Mouse (Mus musculus) c-Kit-positive CD71-positive TER-119-positive erythroid progenitor cells, embryonic 14.5 days (primary cell): ENCODE data around the gene Notch4.

Experiments used
- DNase-seq: peaks from one replicate; pipeline ENCODE4 v3.0.0-alpha.2; 2013; ENCODE audit warnings: low spot score

Gene Notch4

DNA sequence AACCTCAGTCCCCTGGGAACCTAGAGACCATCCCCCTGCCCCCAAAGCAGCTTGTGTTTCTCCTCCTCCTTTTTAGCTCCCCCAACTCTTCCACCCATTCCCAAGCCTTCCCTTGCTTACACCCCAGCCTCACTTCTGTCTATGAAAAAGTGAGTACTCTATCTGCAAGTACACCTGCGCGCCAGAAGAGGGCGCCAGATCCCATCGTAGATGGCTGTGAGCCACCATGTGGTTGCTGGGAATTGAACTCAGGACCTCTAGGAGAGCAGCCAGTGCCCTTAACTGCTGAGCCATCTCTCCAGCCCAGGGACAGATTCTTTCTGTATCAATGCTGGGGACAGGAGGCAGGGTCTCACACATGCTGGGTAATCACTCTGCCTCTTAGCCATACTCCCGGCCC is 7.8 kb downstream of the Notch4 start:
- DNase-seq, result no peak

DNA sequence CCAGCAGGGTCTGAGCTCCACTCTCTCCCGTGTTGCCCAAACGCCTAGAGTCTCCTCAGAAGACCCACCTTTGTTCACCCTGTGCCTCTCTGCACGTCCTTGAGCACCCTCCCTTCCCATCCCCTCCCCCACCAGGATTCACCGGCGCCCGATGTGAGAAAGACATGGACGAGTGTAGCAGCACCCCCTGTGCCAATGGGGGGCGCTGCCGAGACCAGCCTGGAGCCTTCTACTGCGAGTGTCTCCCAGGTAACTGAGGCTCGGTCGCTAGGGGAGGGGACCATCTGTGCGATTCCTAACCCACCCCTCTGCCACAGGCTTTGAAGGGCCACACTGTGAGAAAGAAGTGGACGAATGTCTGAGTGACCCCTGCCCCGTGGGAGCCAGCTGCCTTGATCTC is 8.3 kb downstream of the Notch4 start:
- no peak for DNase-seq

DNA sequence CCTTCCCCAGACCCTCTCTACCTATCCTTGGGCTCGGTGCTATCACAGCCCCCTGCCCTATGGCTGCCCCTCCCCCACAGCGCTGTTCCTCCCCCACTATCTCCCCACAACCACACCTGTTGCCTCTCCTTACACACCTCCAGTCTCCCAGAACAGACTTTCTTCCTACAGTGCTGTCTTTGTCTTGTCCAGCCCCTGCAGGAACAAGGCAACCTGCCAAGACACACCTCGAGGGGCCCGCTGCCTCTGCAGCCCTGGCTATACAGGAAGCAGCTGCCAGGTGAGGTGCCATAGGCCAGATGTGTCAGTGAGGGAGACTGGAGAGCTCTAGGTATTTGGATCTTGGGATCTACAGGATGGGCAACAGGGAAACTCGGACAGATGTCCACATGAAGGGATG is 12.5 kb downstream of the Notch4 start:
- no peak for DNase-seq

DNA sequence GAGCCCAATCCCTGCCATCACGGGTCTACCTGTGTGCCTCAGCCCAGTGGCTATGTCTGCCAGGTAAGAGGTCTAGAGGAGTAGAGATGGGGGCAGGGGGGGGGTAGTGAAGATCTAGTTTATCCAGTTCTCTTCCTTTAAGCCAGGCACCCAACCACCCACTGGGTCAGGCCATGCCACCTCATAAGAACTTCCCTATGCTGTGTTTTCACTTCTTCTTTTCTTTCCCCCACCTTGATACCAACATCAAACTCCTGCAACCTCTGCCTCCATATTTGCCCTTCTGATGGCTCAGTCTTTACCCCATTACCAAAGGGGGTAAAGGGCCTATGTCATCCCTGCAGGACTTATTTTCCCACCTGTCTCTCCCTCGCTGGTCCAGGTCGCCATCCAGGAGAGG is 14.0 kb downstream of the Notch4 start:
- no peak for DNase-seq

DNA sequence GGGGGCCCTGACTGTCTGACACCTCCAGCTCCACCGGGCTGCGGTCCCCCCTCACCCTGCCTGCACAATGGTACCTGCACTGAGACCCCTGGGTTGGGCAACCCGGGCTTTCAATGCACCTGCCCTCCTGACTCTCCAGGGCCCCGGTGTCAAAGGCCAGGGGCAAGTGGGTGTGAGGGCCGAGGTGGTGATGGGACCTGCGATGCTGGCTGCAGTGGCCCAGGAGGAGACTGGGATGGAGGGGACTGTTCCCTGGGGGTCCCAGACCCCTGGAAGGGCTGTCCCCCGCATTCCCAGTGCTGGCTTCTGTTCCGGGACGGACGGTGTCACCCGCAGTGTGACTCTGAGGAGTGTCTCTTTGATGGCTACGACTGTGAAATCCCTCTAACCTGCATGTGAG is 18.5 kb downstream of the Notch4 start:
- no peak for DNase-seq

DNA sequence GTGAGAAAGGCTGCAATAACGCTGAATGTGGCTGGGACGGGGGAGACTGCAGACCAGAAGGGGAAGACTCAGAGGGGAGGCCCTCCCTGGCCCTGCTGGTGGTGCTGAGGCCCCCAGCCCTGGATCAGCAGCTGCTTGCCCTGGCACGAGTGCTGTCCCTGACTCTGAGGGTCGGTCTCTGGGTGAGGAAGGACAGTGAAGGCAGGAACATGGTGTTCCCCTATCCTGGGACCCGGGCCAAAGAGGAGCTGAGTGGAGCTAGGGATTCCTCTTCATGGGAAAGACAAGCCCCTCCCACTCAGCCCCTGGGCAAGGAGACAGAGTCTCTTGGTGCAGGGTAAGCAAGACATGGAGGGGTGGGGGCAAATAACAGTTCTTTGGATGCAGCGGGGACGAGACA is 19.3 kb downstream of the Notch4 start:
- DNase-seq, result no peak

DNA sequence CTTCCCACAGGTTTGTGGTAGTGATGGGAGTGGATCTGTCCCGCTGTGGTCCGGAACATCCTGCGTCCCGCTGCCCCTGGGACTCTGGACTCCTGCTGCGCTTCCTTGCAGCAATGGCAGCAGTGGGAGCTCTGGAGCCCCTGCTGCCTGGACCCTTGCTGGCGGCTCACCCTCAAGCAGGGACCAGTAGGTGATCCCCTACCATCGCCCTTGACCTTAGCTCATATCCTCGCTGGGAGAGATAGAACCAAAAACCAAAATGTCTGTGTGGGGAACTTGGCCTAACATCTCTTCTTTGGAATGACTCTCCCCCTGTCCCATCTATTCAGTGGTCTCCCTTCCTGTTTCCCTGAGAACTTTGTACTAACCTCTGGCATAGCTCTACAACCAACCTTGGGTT is 19.8 kb downstream of the Notch4 start:
- no peak for DNase-seq

DNA sequence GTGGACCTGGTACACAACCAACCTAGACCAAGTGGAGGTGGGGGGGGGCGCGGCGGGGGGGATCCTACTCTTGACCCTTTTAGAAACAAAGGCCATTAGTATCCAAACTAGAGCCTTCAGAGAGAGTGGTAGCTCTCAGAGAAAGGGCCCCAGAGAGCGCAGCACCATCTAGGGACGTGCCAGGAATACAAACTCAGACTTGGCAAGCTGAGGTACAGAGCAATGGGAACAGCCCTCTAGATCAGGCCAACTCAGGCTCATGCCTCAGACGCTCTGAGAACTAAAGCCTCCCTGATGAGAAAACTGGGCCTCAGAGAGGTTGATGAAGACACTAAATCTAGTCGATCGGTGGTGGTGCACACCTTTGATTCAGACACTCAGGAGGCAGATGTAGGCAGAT is 21.1 kb downstream of the Notch4 start:
- no peak for DNase-seq

DNA sequence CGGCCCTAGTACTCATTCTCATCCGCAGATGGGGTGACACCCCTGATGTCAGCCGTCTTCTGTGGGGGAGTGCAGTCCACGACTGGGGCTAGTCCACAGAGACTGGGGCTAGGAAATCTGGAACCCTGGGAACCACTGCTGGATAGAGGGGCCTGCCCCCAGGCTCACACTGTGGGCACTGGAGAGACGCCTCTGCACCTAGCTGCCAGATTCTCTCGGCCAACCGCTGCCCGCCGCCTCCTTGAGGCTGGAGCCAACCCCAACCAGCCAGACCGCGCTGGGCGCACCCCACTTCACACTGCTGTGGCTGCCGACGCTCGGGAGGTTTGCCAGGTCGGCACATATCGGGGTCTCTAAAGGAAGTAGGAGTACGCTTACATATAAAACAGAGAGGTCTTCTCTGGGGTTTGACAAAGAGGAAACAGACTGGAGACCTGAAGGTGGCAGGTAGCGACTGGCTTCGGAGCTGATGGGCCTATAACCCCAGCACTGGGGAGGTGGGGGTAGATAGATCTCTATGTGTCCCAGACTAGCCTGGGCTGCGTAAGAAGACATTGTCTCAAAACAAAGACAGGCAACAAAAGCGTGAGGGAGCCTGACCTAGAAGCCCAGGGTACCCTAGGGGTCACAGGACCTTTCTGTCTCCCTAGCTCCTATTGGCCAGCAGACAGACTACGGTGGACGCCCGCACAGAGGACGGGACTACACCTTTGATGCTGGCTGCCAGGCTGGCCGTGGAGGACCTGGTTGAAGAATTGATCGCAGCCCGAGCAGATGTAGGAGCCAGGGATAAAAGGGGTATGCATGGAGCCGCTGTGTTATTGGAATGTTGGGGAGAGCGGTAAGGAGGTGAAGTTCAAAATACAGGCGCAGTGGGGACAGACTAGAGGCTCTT is 22.1 kb downstream of the Notch4 start:
- no peak for DNase-seq

DNA sequence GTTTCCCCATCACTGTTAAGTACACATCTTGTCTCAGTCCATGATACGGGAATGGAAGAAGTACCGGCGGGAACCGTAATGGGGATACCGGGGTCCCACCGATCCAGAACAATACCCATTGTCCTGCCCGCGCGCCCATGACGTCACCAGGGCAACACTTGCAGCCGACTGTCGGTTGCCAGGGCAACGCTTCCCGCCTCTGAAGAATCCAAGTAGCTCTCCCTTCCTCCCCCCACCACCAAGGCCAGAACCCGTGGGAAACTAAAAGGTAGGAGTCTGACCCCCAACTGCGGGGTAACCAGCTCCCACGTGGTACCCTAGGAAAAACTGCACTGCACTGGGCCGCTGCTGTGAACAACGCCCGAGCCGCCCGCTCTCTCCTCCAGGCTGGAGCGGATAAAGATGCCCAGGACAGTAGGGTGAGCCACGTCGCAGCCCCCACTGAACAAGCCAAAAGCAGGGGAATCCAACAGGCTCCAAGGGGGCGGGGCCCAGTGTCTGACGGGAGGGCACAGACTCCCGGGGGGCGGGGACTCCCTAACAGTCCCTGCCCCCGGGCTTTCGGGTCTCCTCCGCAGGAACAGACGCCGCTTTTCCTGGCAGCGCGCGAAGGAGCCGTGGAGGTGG is 22.8 kb downstream of the Notch4 start:
- peak; percentile 66 for DNase-seq

DNA sequence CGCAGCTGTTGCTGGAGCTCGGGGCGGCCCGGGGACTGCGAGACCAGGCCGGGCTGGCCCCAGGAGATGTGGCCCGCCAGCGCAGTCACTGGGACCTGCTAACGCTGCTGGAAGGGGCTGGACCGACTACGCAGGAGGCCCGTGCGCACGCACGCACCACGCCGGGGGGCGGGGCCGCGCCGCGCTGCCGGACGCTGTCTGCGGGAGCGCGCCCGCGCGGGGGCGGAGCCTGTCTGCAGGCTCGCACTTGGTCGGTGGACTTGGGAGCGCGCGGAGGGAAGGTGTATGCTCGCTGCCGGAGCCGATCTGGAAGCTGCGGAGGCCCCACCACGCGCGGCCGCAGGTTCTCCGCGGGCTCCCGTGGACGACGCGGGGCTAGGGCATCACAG is 23.3 kb downstream of the Notch4 start:
- peak; percentile 89 for DNase-seq

DNA sequence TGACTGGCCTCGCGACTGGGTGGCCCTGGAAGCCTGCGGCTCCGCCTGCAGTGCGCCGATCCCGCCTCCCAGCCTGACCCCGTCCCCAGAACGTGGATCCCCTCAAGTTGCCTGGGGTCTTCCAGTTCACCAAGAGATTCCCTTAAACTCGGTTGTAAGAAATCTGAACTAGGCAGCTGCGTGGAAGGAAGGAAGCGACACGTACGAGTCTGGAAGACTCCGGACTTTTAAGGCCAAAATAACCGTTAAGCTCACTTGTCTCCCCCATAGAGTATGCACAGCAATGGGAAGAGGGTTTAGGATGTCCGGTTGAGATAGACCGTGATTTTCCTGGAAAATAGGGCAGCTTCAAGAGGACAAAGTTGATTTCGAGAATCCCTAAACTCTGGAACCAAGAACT is 23.7 kb downstream of the Notch4 start:
- peak; percentile 42 for DNase-seq

DNA sequence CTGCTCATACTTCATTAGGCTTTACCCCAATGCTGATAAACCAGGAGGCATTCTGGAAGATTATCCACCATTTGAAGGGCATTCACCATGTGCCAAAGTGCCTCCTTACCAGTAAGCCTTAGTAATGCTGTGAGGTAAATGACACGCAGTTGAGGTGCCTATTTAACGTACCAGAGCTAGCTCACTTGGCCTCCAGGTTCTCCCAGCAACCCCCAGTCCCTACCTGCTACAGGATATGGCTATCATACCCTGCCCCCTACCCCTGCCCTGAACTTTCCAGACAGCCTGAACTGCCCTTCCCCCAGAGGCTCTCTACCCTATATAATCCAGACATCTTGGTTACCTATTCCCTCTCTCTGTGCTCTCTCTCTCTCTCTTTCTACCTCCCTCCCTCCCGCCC is 24.7 kb downstream of the Notch4 start:
- no peak for DNase-seq

DNA sequence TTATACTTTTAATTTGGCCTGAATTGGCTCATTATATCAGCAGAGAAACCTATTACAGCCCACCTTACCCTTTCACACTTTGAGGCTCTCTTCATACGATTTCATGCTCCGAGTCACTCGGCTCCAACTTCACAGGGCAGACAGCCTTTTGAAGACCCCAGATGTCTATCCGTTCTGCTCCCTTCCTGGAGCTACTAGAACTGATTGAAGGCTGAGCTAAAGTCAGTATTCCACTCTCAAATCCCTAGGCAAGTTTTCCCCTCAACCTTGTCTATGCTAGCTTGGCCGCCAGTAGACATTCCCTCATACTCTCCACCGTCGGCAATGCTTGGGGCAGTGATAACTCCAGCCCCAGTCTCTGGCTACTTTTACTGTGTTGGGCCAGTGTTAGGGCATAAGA is 25.1 kb downstream of the Notch4 start:
- DNase-seq, result no peak

DNA sequence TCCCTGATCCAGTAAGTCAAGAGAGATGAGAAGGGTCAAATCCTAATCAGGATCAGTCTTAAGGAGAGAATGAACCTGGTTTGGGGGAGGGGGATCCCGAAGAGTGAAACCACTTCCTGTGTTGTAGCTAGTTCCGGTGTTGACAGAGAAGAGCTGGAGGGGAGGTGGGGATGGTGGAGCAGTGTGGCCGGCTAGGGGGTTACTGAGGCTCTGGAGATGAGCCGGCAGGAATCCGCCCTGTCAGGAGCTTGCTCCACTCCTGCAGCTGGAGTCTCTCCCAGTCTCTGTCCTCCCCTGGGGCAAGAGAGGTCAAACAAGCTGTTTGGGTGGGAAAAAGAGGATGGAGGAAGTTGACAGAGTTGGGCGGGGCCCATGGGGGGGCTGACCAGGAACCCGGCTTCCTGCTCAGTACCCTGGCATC is 25.6 kb downstream of the Notch4 start, which contains the start of gene Gpsm3:
Gene Gpsm3 (plus strand): TSS at position 126 of the 421 bp plus-strand sequence.
- DNase-seq, result no peak

DNA sequence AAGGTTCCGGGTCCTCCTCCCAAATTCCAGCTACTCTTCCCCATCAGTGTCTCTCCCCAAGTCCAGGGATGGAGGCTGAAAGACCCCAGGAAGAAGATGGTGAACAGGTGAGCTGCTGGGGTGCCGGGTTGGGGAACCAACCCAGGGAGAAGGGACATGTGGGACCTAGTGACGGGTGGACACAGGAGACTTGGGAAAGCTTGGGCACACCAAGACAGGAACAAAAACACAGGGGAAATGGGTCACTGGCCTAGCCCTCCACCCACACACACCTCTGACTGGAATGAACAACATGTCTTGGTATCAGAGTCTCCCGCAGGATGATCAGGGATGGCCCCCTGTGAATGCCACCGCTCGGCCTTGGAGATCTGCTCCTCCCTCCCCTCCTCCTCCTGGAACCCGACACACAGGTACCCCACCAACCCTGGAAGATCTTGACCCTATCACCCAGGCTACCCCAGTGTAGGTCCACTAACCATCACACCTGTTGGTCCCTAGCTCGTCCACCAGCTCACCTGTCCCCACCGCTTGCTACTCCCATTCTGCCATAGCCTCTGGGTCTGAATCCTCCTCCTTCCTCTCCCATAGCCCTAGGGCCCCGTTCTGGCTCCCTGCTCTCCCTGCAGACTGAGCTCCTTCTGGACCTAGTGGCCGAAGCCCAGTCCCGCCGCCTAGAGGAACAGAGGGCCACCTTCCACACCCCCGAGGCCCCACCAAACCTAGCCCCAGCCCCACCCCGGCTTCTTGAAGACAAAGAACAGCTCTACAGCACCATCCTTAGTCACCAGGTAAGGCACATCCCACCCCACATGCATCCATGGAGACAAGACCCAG is 26.3 kb downstream of the Notch4 start:
- DNase-seq, result no peak

DNA sequence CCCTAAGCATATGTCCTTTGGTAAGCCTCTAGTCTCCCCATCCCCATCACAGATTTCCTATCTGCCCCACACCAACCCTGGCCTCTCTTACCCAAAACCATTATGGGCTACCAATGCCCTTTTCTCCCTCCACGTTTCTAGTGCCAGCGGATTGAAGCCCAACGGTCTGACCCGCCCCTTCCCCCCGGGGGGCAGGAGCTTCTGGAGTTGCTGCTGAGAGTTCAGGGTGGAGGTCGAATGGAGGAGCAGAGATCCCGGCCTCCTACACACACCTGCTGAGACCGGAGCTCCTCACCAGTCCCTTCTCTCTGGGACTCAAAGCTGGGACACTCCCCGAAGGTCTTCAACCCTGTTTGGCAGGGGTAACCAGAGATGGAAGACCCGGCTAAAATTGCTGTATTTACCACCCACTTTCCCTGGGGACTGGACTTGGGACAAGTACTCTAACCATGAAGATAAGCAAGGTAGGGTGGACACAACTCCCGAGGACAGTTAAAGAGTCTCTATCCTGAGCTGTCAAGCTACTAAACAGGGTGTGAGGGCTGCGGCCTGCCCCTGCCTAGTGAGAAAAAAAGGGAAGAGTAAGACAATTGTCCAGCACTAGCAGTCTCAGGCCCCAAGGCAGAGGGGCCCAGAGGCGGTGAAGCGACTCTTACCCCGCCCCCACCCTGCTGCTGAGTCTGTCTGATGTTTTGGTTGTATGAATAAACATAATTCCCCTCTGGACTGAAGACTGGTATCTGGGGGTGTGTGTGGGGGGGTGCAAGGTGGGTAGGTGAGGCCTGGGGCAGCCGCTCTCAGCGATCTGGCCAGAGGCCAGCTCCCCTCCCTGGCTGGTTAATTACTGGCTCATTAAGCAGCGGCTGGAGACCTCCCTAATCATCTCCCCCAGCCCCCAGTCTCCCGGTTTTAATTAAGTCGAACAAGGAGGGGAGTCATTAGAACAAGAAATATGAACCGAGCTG is 27.2 kb downstream of the Notch4 start, which contains the start of gene Pbx2:
Gene Pbx2 (plus strand): TSS at position 238 of the 965 bp plus-strand sequence.
- DNase-seq, result no peak

DNA sequence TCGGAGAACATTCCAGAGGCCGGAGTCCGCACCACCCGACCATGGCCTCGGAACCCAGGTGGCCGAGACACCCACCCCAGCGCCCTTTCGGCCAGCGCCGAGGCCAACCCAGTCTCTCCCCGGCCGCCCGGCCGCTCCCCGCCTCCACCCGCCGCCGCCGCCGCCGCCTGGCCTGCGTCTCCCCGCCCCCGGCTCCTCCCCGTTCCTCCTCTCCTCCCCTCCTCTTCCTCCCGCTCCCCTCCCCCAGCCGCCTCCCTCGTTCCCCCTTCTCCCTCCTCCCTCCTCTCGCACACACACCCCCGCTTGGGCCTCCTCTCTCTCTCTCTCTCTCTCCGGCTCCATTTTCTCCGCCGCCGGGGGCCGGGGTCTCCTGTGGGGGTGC is 27.9 kb downstream of the Notch4 start:
- DNase-seq, result peak; percentile 79

DNA sequence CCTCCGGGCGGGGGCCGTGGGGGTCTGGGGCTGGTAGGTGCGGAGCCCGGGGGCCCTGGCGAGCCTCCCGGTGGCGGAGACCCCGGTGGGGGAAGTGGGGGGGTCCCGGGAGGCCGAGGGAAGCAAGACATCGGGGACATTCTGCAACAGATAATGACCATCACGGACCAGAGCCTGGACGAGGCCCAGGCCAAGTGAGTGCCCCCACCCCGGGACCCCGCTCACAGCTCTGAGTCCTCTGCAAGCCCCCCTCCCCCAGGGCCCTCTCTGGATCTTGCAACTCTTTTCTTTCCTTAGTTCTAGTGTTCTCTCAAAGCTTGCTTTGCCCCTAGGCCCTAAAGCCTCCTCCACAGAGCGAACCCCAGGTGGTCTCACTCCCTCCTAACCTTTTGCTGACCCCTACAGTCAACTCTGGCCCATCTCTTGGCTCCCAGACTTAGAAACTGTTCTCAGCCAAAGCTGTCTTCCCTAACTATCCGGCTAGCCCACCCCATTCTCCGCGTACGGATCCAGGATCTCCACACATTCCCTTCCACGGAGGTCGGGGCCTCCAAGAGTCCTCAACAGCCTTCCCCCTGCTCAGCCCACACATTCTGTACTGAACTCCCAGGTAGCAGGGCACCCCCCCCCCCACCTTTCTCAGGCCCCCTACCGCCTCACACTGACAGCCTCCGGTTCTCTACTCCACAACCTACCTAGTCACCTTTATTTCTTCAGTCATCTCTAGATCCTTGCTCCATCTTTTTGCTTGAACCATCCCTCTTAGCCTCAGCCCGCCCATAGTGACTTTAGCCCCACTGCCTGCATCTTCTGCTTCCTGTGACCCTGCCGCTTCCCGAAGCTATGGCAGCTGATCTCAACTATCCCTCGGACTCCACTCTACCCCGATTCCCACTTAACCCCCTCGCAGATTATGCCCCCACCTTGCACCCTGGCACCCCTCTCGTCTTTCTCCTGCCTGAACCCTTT is 28.8 kb downstream of the Notch4 start:
- DNase-seq, result no peak
